Mouse (Mus musculus): ENCODE measurements around the gene Elfn1.
A peak's percentile ranks its signal among the peaks of the same experiment; 100 is the strongest.

The Elfn1 gene

GRCm38 (mm10) chr5:139907714-139908242 lies at the start of gene Elfn1:
Gene Elfn1, plus strand, starts transcription at chr5:139907943.
- no peak for DNase-seq (ENCODE audit: low spot score in 2 of 2)

DNA sequence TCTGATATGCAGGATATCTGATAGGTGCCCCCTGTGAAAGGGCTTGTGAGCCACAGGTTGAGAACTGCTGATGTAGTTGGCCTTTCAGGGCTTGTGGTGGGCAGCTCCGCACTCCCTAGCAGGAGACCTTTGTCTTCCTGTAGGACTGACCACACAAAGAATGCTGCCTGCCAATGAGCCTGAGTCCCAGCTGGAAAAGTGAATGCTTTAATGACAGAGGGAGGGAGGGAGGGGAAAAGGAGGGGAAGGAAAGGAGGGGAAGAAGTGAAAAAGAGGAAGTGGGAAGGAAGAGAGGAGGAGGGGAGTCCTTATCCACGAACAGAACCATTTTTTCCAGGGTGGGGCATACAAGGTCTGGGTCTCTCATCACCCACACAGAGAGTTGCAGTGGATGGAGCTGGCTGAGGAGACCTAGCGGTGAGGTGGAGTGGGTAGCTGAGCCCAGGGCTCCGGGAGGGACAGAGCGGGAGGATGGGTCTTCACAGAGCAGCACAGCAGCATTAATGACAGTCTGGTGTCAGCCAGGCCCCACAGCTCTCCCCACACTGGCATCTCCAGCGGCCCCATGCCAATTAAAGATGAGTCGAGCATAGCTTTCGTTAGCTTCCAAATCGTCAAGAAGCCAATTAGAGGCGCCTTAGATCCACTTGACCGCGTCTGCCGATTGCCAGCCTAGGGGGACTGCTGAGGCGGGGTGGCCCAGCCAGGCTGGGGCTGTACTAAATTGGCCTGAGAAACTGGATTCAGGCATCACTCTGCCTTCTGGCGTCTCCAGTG lies 47.2 kb upstream of the Elfn1 start:
- no peak for DNase-seq (ENCODE audit: low spot score in 2 of 2)

- DNase-seq (ENCODE audit: low spot score in 2 of 2) = no peak
These were observed 45.0 kb upstream of the Elfn1 start for GRCm38 (mm10) chr5:139862759-139863158.

GRCm38 (mm10) chr5:139870886-139871285 lies 36.9 kb upstream of the Elfn1 start:
- DNase-seq (ENCODE audit: low spot score in 2 of 2) = no peak

DNA sequence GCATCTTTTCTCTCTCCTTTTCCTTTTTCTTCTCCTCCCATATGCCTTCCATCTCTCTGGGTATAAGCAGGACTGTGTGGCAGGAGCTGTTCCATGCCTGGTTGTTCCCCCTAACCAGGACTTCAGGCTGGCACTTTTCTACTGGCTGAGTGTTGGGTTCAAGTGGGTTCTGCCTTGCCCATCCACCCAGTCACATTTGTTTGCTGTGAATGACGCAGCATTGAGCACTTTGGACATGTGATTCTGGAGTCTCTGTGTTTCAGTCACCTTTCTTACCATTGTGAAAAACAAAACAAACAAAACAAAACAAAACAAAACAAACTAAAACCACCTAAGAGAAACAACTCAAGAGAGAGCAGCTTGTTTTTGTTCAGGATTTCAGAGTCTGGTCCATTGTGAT lies 36.2 kb upstream of the Elfn1 start:
- DNase-seq (ENCODE audit: low spot score in 2 of 2) = no peak

DNA sequence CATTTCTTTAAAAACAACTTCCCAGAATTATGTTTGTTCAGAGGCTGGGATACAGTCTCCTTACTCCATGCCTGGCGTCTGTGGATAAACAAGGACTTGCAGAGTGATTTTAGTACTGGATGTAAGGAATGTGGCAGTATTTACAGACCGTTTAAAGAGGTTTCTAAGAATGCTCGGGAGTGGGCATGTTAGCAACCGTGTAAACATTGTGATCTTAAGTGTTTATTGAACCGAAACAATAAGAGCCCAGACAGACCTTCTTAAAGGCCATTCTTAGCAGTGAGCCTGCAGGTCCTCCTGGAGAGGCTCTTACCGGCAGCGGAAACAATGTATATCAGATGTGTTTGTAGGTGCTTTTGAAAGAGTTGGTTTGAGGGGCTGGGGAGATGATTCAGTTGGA lies 30.2 kb upstream of the Elfn1 start:
- no peak for DNase-seq (ENCODE audit: low spot score in 2 of 2)

- no peak for DNase-seq (ENCODE audit: low spot score in 2 of 2)
These were observed 28.0 kb upstream of the Elfn1 start for GRCm38 (mm10) chr5:139879694-139880093.

GRCm38 (mm10) chr5:139881161-139881560 lies 26.6 kb upstream of the Elfn1 start:
- no peak for DNase-seq (ENCODE audit: low spot score in 2 of 2)

GRCm38 (mm10) chr5:139888624-139889023 lies 19.1 kb upstream of the Elfn1 start:
- no peak for DNase-seq (ENCODE audit: low spot score in 2 of 2)

GRCm38 (mm10) chr5:139889370-139889769 lies 18.4 kb upstream of the Elfn1 start:
- DNase-seq (ENCODE audit: low spot score in 2 of 2) = no peak

DNA sequence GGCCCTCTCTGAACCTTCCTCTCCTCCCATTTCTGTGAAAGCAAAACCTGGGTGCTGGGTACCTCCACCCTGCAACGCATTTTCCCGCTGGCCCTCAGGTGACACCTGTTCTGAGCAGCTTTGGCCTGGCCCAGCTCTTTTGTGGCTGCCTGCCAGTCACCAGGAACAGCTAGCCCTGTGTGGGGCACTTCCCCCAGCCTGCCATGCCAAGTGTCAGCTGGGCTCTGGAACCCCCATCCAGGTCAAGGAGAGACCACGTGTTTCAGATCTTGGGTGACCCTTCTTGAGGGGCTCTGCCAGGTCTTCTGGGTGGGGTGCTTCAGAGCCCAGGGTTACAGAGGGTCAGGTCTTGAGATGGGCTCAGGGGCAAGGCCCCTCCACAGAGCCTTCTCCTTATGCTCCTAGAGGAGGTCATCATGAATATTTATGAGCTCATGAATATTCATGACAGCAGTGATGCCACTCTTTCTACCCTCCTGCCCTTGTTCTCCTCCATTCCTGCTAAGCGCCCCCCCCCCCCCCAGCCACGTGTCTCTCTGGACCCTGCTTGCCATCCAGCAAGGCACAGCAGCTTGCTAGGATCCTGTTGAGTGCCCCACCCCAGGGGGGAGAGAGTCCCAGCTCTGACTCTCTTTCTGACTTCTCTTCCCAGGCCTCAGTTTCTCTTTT lies 15.3 kb upstream of the Elfn1 start:
- no peak for DNase-seq (ENCODE audit: low spot score in 2 of 2)

GRCm38 (mm10) chr5:139892995-139893345 lies 14.8 kb upstream of the Elfn1 start:
- no peak for DNase-seq (ENCODE audit: low spot score in 2 of 2)

GRCm38 (mm10) chr5:139894025-139894508 lies 13.7 kb upstream of the Elfn1 start:
- DNase-seq (ENCODE audit: low spot score in 2 of 2) = no peak

GRCm38 (mm10) chr5:139899044-139899443 lies 8.7 kb upstream of the Elfn1 start:
- DNase-seq (ENCODE audit: low spot score in 2 of 2) = no peak

DNA sequence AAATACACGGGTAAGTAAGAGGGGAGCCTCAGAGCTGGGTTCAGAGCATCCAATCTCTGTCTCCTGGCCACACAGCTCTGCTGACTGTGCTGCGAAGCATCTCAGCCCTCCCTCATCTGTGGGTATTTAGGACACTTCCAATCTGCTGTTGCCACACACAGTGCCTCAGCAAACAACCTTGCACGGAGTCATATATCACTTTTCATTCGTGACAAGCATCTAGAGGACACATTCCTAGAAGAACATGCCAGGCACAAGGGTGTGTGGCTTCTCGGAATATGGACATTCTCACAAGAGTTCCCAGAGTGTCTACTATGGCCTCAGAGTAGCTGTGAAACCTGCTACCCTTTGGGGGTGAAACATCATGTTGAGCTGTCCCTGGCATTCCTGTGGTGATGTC lies 2.6 kb upstream of the Elfn1 start:
- no peak for DNase-seq (ENCODE audit: low spot score in 2 of 2)

DNA sequence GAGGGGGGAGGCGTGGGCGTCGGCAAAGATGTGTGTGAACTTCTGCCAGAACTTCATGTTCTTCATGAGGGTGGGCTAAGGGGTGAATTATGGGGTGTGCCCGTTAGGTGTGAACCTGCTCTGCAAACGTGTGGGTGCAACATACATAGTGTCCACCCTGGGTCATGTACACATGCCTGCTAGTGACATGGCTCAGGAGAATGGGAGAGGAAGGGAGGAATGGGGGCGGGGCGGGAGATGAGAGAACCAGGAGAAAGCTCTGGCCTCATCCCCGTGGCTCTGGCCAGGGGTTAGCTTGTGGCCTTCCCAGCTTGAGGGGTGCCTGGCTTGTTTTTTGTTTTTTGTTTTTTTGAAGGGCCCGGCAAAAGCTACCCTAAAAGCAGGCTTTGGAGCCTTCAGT lies 1.2 kb upstream of the Elfn1 start:
- no peak for DNase-seq (ENCODE audit: low spot score in 2 of 2)

- DNase-seq (ENCODE audit: low spot score in 2 of 2) = peak in 1 of 2 experiments; percentile 41
These were observed 502 bp upstream of the Elfn1 start for GRCm38 (mm10) chr5:139907241-139907640.

- no peak for DNase-seq (ENCODE audit: low spot score in 2 of 2)
These were observed 584 bp downstream of the Elfn1 start for GRCm38 (mm10) chr5:139908243-139908810.

- DNase-seq (ENCODE audit: low spot score in 2 of 2) = peak in 1 of 2 experiments; percentile 31
These were observed 1.3 kb downstream of the Elfn1 start for GRCm38 (mm10) chr5:139908811-139909627.

DNA sequence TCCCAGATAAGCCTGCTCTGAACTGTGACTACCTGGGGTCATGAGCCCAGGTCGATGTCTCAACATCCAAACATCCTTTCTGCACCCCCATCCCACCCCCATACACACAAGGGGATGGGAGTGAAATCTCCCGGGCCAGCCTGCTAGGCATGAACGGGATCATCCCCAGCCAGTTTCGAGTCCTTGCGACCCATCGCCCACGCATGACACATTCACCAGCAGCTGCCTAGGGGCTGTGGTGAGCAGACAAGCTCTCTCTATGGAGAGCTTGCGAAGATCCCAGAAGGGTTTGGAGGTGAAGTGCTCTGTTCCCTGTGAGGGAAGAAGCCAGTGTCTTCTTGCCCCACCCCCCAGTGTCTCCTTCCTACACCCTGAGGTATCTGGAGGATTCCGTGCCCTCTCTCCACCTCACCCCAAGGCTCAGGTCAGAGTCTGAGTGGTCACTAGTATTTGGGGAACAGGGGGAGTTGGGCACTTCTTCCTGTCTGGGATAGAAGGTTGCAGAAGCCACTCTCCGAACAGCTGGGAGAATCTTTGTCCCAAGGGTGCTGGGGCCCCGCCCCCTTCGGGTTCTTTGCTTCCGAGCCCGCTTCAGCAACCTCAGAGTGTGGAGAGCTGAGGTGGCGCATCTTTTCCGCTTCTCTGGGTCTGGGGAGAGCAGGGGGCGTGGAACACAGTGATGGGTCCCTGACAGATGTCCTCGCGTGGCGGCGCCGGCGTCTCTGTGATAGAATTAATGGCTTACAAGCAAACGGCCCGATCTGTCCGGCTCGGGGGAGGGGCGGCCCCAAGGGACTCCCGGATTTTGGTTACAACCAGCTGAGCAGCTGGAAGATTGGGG lies 2.2 kb downstream of the Elfn1 start:
- no peak for DNase-seq (ENCODE audit: low spot score in 2 of 2)

- DNase-seq (ENCODE audit: low spot score in 2 of 2) = no peak
These were observed 3.1 kb downstream of the Elfn1 start for GRCm38 (mm10) chr5:139910755-139911300.

All from thymus, postnatal 10 days (tissue).